Mouse (Mus musculus) lung, embryonic 16.5 days (tissue): ENCODE data around the gene Cfap126. TPM values are rescaled to one million over a fixed set of nuclear protein-coding genes. Genes with fewer than 3 reads are reported as not detected.
A peak's percentile ranks its signal among the peaks of the same experiment; 100 is the strongest.

ENCODE experiments used
- ATAC-seq: fragments of 200-750 bp; cut with Nextera tagmentation; 2 replicates; pipeline ENCODE4 v1.8.0; 2017; ENCODE audit warnings: low read depth, mild to moderate bottlenecking, moderate library complexity
- H3K27ac ChIP-seq: fragments of 300-500 bp; sonication (generic); 2 replicates; pipeline ENCODE4 v1.5.1; 2014; ENCODE audit warnings: mild to moderate bottlenecking, control low read depth, low read length
- H3K27me3 ChIP-seq: fragments of 300-500 bp; sonication (generic); 2 replicates; pipeline ENCODE4 v1.6.1; 2014; ENCODE audit warnings: low read depth, low read length, mixed read lengths; ENCODE audit not compliant: control insufficient read depth, insufficient read depth
- H3K36me3 ChIP-seq: fragments of 300-500 bp; sonication (generic); 2 replicates; pipeline ENCODE4 v1.6.1; 2014; ENCODE audit warnings: low read length; ENCODE audit not compliant: control insufficient read depth, insufficient read depth
- H3K4me1 ChIP-seq: fragments of 300-500 bp; sonication (generic); replicated peaks from 2 replicates; pipeline ENCODE4 v1.6.1; 2014; ENCODE audit warnings: low read length, mixed read lengths; ENCODE audit not compliant: control insufficient read depth, insufficient read depth
- H3K4me2 ChIP-seq: fragments of 300-500 bp; sonication (generic); 2 replicates; pipeline ENCODE4 v1.6.1; 2014; ENCODE audit warnings: low read depth, low read length, control low read depth
- H3K4me3 ChIP-seq: fragments of 300-500 bp; sonication (generic); 2 replicates; pipeline ENCODE4 v1.5.1; 2014; ENCODE audit warnings: mild to moderate bottlenecking, low read length, control low read depth
- H3K9ac ChIP-seq: fragments of 300-500 bp; sonication (generic); 2 replicates; pipeline ENCODE4 v1.6.1; 2014; ENCODE audit warnings: low read length, control low read depth
- H3K9me3 ChIP-seq: fragments of 300-500 bp; sonication (generic); 2 replicates; pipeline ENCODE4 v1.6.1; 2016; ENCODE audit warnings: low read length; ENCODE audit not compliant: control insufficient read depth
- WGBS: fragments of 180-500 bp; shearing (Covaris S2); extraction: QIAGEN DNeasy Blood & Tissue Kit; methylation state at CpG from one replicate; pipeline ENCODE4 v1.1.7; 2014; 5-methylcytosine and 5-hydroxymethylcytosine counted together
- polyA plus RNA-seq: library from polyadenylated mRNA; unstranded; fragments of >200 nt; fragmentation: Nextera tagmentation; extraction: Ambion mirVana; gene quantifications from 2 replicates; pipeline ENCODE4 v1.2.1, GENCODE M21; 2015

Gene Cfap126
- polyA plus RNA-seq, 1 experiment from 2014 or later, result 15.7 TPM

GRCm38 (mm10) chr1:171112986-171113385 lies 732 bp upstream of the Cfap126 start:
- Histone ChIP-seq H3K4me1 (peaks cover 10% of the 10 kb centered on the region), H3K4me3 (no peak overlapping the region), H3K27ac (no peak overlapping the region), H3K9me3 (no peaks in the 10 kb centered on the region), H3K4me2 (no peak overlapping the region; the same call in 1 of the 2 replicates), H3K27me3 (no peaks in the 10 kb centered on the region), H3K36me3 (no peaks in the 10 kb centered on the region), H3K9ac (no peak overlapping the region)
- 71% methylated on average over 4 of the region's 4 CpGs for WGBS
- ATAC-seq, result no peak

- no peak overlapping the region for H3K4me2 ChIP-seq
- ATAC-seq, result no peak
- no peaks in the 10 kb centered on the region for H3K27me3 ChIP-seq
- peaks cover 7% of the 10 kb centered on the region for H3K4me1 ChIP-seq
- no peak overlapping the region for H3K27ac ChIP-seq
- WGBS, result 42% methylated on average over 4 of the region's 4 CpGs
- H3K9ac ChIP-seq, result no peak overlapping the region
- H3K36me3 ChIP-seq, result no peaks in the 10 kb centered on the region
- H3K9me3 ChIP-seq, result no peaks in the 10 kb centered on the region
- H3K4me3 ChIP-seq, result no peak overlapping the region
These were observed 2.6 kb downstream of the Cfap126 start for GRCm38 (mm10) chr1:171116280-171116679.

- Histone ChIP-seq H3K4me1 (peaks cover 3% of the 10 kb centered on the region), H3K27me3 (no peaks in the 10 kb centered on the region), H3K9ac (no peak overlapping the region), H3K36me3 (no peaks in the 10 kb centered on the region), H3K27ac (no peak overlapping the region), H3K9me3 (no peaks in the 10 kb centered on the region), H3K4me2 (no peak overlapping the region), H3K4me3 (no peak overlapping the region)
- ATAC-seq, result no peak
- WGBS, result 8% methylated on average over 4 of the region's 4 CpGs
These were observed 4.6 kb downstream of the Cfap126 start for GRCm38 (mm10) chr1:171118269-171118684.

GRCm38 (mm10) chr1:171118996-171119395 lies 5.3 kb downstream of the Cfap126 start:
- Histone ChIP-seq H3K4me2 (no peak overlapping the region), H3K4me3 (no peak overlapping the region), H3K4me1 (no peaks in the 10 kb centered on the region; the same call in 1 of the 2 replicates), H3K9ac (no peak overlapping the region), H3K27ac (no peak overlapping the region), H3K36me3 (no peaks in the 10 kb centered on the region), H3K9me3 (no peaks in the 10 kb centered on the region), H3K27me3 (no peaks in the 10 kb centered on the region)
- 78% methylated on average over 5 of the region's 5 CpGs for WGBS
- no peak for ATAC-seq

- no peaks in the 10 kb centered on the region for H3K9me3 ChIP-seq
- no peak overlapping the region for H3K27ac ChIP-seq
- no peak overlapping the region for H3K4me3 ChIP-seq
- WGBS, result 83% methylated on average over 14 of the region's 14 CpGs
- no peak for ATAC-seq
- H3K4me1 ChIP-seq, result no peaks in the 10 kb centered on the region; the same call in 1 of the 2 replicates
- H3K27me3 ChIP-seq, result no peaks in the 10 kb centered on the region
- no peak overlapping the region for H3K4me2 ChIP-seq
- no peaks in the 10 kb centered on the region for H3K36me3 ChIP-seq
- no peak overlapping the region for H3K9ac ChIP-seq
These were observed 5.7 kb downstream of the Cfap126 start for GRCm38 (mm10) chr1:171119405-171119804.

- Histone ChIP-seq H3K36me3 (no peaks in the 10 kb centered on the region), H3K27me3 (no peaks in the 10 kb centered on the region), H3K4me3 (no peak overlapping the region), H3K4me1 (no peaks in the 10 kb centered on the region), H3K9me3 (no peaks in the 10 kb centered on the region), H3K4me2 (no peak overlapping the region), H3K9ac (no peak overlapping the region), H3K27ac (no peak overlapping the region)
- no peak for ATAC-seq
- WGBS, result 33% methylated on average over 3 of the region's 3 CpGs
These were observed 7.2 kb downstream of the Cfap126 start for GRCm38 (mm10) chr1:171120893-171121292.

- no peaks in the 10 kb centered on the region for H3K36me3 ChIP-seq
- no peak overlapping the region for H3K27ac ChIP-seq
- no peaks in the 10 kb centered on the region for H3K4me1 ChIP-seq
- ATAC-seq, result no peak
- H3K4me3 ChIP-seq, result no peak overlapping the region
- 44% methylated on average over 5 of the region's 5 CpGs for WGBS
- H3K9ac ChIP-seq, result no peak overlapping the region
- no peaks in the 10 kb centered on the region for H3K9me3 ChIP-seq
- H3K4me2 ChIP-seq, result no peak overlapping the region
- no peaks in the 10 kb centered on the region for H3K27me3 ChIP-seq
These were observed 8.1 kb downstream of the Cfap126 start for GRCm38 (mm10) chr1:171121839-171122238.

GRCm38 (mm10) chr1:171122932-171123331 lies 9.2 kb downstream of the Cfap126 start:
- 21% methylated on average over 7 of the region's 7 CpGs for WGBS
- ATAC-seq, result peak; percentile 70
- Histone ChIP-seq H3K36me3 (peaks cover 3% of the 10 kb centered on the region), H3K4me2 (peak overlapping the region; percentile 10; the same call in 1 of the 2 replicates), H3K9ac (no peak overlapping the region), H3K27me3 (no peaks in the 10 kb centered on the region), H3K4me3 (peak overlapping the region; percentile 15; the same call in 1 of the 2 replicates), H3K27ac (no peak overlapping the region), H3K9me3 (no peaks in the 10 kb centered on the region), H3K4me1 (no peaks in the 10 kb centered on the region)

- Histone ChIP-seq H3K36me3 (peaks cover 12% of the 10 kb centered on the region), H3K9me3 (no peaks in the 10 kb centered on the region), H3K4me3 (no peak overlapping the region), H3K9ac (no peak overlapping the region), H3K27me3 (no peaks in the 10 kb centered on the region), H3K4me1 (no peaks in the 10 kb centered on the region), H3K27ac (no peak overlapping the region), H3K4me2 (no peak overlapping the region)
- ATAC-seq, result no peak
- 85% methylated on average over 5 of the region's 5 CpGs for WGBS
These were observed 10.7 kb downstream of the Cfap126 start for GRCm38 (mm10) chr1:171124398-171124797.

- Histone ChIP-seq H3K9me3 (no peaks in the 10 kb centered on the region), H3K27me3 (no peaks in the 10 kb centered on the region), H3K36me3 (peaks cover 20% of the 10 kb centered on the region), H3K4me3 (no peak overlapping the region), H3K4me2 (no peak overlapping the region), H3K4me1 (no peaks in the 10 kb centered on the region), H3K27ac (no peak overlapping the region), H3K9ac (no peak overlapping the region)
- WGBS, result 69% methylated on average over 7 of the region's 7 CpGs
- ATAC-seq, result no peak
These were observed 15.5 kb downstream of the Cfap126 start for GRCm38 (mm10) chr1:171129251-171129650.
